Mouse (Mus musculus) erythroid progenitor cell, adult 5-6 weeks (primary cell): ENCODE results near the gene Cldn8. TPM values are rescaled to one million over a fixed set of nuclear protein-coding genes. Genes with fewer than 3 reads are reported as not detected.

Source experiments
- total RNA-seq, 2 experiments: library from RNA; stranded (forward) in 1 of 2; stranded (reverse) in 1 of 2; fragments of 150-400 nt in 1 of 2; fragments of 186-747, 209-891 nt in 1 of 2; gene quantifications; 2 replicates each; pipeline versions ENCODE4 v1.2.3 to v1.2.4; 2015 to 2017; ENCODE audit warnings: low replicate concordance in 2 of 2

Gene Cldn8
- total RNA-seq, 2 experiments from 2014 or later = not detected

Other genes starting within 250 kb of the Cldn8 start
- gene Cldn17, start 56.2 kb downstream of the Cldn8 start, total RNA-seq (2015; ENCODE audit: low replicate concordance) = not detected in 2 replicates
- gene Cldn17, start 56.2 kb downstream of the Cldn8 start, total RNA-seq (2017; ENCODE audit: low replicate concordance) = not detected in 2 replicates
- gene Krtap24-1, start 49.1 kb upstream of the Cldn8 start, total RNA-seq (2015; ENCODE audit: low replicate concordance) = not detected in 2 replicates
- not detected in 2 replicates for gene Krtap24-1, start 49.1 kb upstream of the Cldn8 start, total RNA-seq (2017; ENCODE audit: low replicate concordance)
- gene 2310079G19Rik, start 64.5 kb upstream of the Cldn8 start, total RNA-seq (2015; ENCODE audit: low replicate concordance) = not detected in 2 replicates
- gene 2310079G19Rik, start 64.5 kb upstream of the Cldn8 start, total RNA-seq (2017; ENCODE audit: low replicate concordance) = not detected in 2 replicates
- not detected in 2 replicates for gene Krtap26-1, start 84.6 kb upstream of the Cldn8 start, total RNA-seq (2015; ENCODE audit: low replicate concordance)
- not detected in 2 replicates for gene Krtap26-1, start 84.6 kb upstream of the Cldn8 start, total RNA-seq (2017; ENCODE audit: low replicate concordance)
- gene Krtap27-1, start 108.5 kb upstream of the Cldn8 start, total RNA-seq (2015; ENCODE audit: low replicate concordance) = not detected in 2 replicates
- gene Krtap27-1, start 108.5 kb upstream of the Cldn8 start, total RNA-seq (2017; ENCODE audit: low replicate concordance) = not detected in 2 replicates
- not detected in 2 replicates for gene 2310061N02Rik, start 144.8 kb upstream of the Cldn8 start, total RNA-seq (2015; ENCODE audit: low replicate concordance)
- gene 2310061N02Rik, start 144.8 kb upstream of the Cldn8 start, total RNA-seq (2017; ENCODE audit: low replicate concordance) = not detected in 2 replicates
- gene Krtap13-1, start 165.7 kb upstream of the Cldn8 start, total RNA-seq (2015; ENCODE audit: low replicate concordance) = not detected in 2 replicates
- gene Krtap13-1, start 165.7 kb upstream of the Cldn8 start, total RNA-seq (2017; ENCODE audit: low replicate concordance) = not detected in 2 replicates
- not detected in 2 replicates for gene Krtap13, start 188.5 kb upstream of the Cldn8 start, total RNA-seq (2015; ENCODE audit: low replicate concordance)
- gene Krtap13, start 188.5 kb upstream of the Cldn8 start, total RNA-seq (2017; ENCODE audit: low replicate concordance) = not detected in 2 replicates
- not detected in 2 replicates for gene 2310034C09Rik, start 195.7 kb upstream of the Cldn8 start, total RNA-seq (2015; ENCODE audit: low replicate concordance)
- not detected in 2 replicates for gene 2310034C09Rik, start 195.7 kb upstream of the Cldn8 start, total RNA-seq (2017; ENCODE audit: low replicate concordance)
- not detected in 2 replicates for gene 2310057N15Rik, start 211.0 kb upstream of the Cldn8 start, total RNA-seq (2015; ENCODE audit: low replicate concordance)
- not detected in 2 replicates for gene 2310057N15Rik, start 211.0 kb upstream of the Cldn8 start, total RNA-seq (2017; ENCODE audit: low replicate concordance)
- gene Gm5965, start 214.7 kb upstream of the Cldn8 start, total RNA-seq (2015; ENCODE audit: low replicate concordance) = not detected in 2 replicates
- gene Gm5965, start 214.7 kb upstream of the Cldn8 start, total RNA-seq (2017; ENCODE audit: low replicate concordance) = not detected in 2 replicates
- gene Gm20741, start 249.0 kb upstream of the Cldn8 start, total RNA-seq (2015; ENCODE audit: low replicate concordance) = not detected in 2 replicates
- gene Gm20741, start 249.0 kb upstream of the Cldn8 start, total RNA-seq (2017; ENCODE audit: low replicate concordance) = not detected in 2 replicates